Mouse (Mus musculus): ENCODE measurements around the gene Slc26a9. TPM values are rescaled to one million over a fixed set of nuclear protein-coding genes. Genes with fewer than 3 reads are reported as not detected.

Gene Slc26a9
- polyA plus RNA-seq, 1 experiment: 4.0 TPM

- no peak for TF ChIP-seq CTCF (IDR thresholded peaks at IDR 0.05; ENCODE audit: control insufficient read depth, insufficient read depth, low read length)
- TF ChIP-seq POLR2A (IDR thresholded peaks at IDR 0.05; ENCODE audit: borderline replicate concordance, control insufficient read depth, low read depth, low read length): no peak
- H3K4me3 ChIP-seq (replicated peaks; ENCODE audit: control insufficient read depth, low read depth, low read length): no peak overlapping the region
These were observed 20.9 kb downstream of the Slc26a9 start for GRCm38 (mm10) chr1:131764581-131765338.

GRCm38 (mm10) chr1:131765357-131766001 is 21.7 kb downstream of the Slc26a9 start:
- H3K4me1 ChIP-seq (ENCODE audit: control insufficient read depth, insufficient read depth, low read length): no peaks in the 10 kb centered on the region
- WGBS: 19% methylated on average over 11 of the region's 11 CpGs
- TF ChIP-seq POLR2A (IDR thresholded peaks at IDR 0.05; ENCODE audit: borderline replicate concordance, control insufficient read depth, low read depth, low read length): no peak
- peak; percentile 92 for TF ChIP-seq CTCF (IDR thresholded peaks at IDR 0.05; ENCODE audit: control insufficient read depth, insufficient read depth, low read length)
- no peak overlapping the region for H3K4me3 ChIP-seq (replicated peaks; ENCODE audit: control insufficient read depth, low read depth, low read length)
- H3K27ac ChIP-seq (ENCODE audit: control insufficient read depth, insufficient read depth, low read depth, low read length, poor library complexity): no peak overlapping the region

More at GRCm38 (mm10) chr1:131764581-131765338, 20.9 kb downstream of the Slc26a9 start:
- WGBS: 54% methylated on average over 8 of the region's 8 CpGs
- Histone ChIP-seq H3K27ac (ENCODE audit: control insufficient read depth, insufficient read depth, low read depth, low read length, poor library complexity) (no peak overlapping the region), H3K4me1 (ENCODE audit: control insufficient read depth, insufficient read depth, low read length) (no peaks in the 10 kb centered on the region; the same call in 1 of the 2 replicates)

GRCm38 (mm10) chr1:131769296-131769695 is 25.5 kb downstream of the Slc26a9 start:
- WGBS: 75% methylated on average over 3 of the region's 3 CpGs
- no peak overlapping the region for H3K4me3 ChIP-seq (replicated peaks; ENCODE audit: control insufficient read depth, low read depth, low read length)
- no peaks in the 10 kb centered on the region for H3K4me1 ChIP-seq (ENCODE audit: control insufficient read depth, insufficient read depth, low read length)
- no peak overlapping the region for H3K27ac ChIP-seq (ENCODE audit: control insufficient read depth, insufficient read depth, low read depth, low read length, poor library complexity)
- no peak for TF ChIP-seq CTCF (IDR thresholded peaks at IDR 0.05; ENCODE audit: control insufficient read depth, insufficient read depth, low read length)
- TF ChIP-seq POLR2A (IDR thresholded peaks at IDR 0.05; ENCODE audit: borderline replicate concordance, control insufficient read depth, low read depth, low read length): no peak

GRCm38 (mm10) chr1:131770656-131771055 is 26.8 kb downstream of the Slc26a9 start:
- TF ChIP-seq CTCF (IDR thresholded peaks at IDR 0.05; ENCODE audit: control insufficient read depth, insufficient read depth, low read length): no peak
- TF ChIP-seq POLR2A (IDR thresholded peaks at IDR 0.05; ENCODE audit: borderline replicate concordance, control insufficient read depth, low read depth, low read length): no peak
- H3K27ac ChIP-seq (ENCODE audit: control insufficient read depth, insufficient read depth, low read depth, low read length, poor library complexity): no peak overlapping the region
- H3K4me3 ChIP-seq (replicated peaks; ENCODE audit: control insufficient read depth, low read depth, low read length): no peak overlapping the region
- no peaks in the 10 kb centered on the region for H3K4me1 ChIP-seq (ENCODE audit: control insufficient read depth, insufficient read depth, low read length)
- 80% methylated on average over 4 of the region's 4 CpGs for WGBS

- Histone ChIP-seq H3K4me3 (replicated peaks; ENCODE audit: control insufficient read depth, low read depth, low read length) (no peak overlapping the region), H3K27ac (ENCODE audit: control insufficient read depth, insufficient read depth, low read depth, low read length, poor library complexity) (no peak overlapping the region), H3K4me1 (ENCODE audit: control insufficient read depth, insufficient read depth, low read length) (no peaks in the 10 kb centered on the region)
- TF ChIP-seq CTCF (IDR thresholded peaks at IDR 0.05; ENCODE audit: control insufficient read depth, insufficient read depth, low read length) (no peak), POLR2A (IDR thresholded peaks at IDR 0.05; ENCODE audit: borderline replicate concordance, control insufficient read depth, low read depth, low read length) (no peak)
These were observed 27.6 kb downstream of the Slc26a9 start for GRCm38 (mm10) chr1:131771440-131771839.

- WGBS: 67% methylated on average over 3 of the region's 3 CpGs
- TF ChIP-seq CTCF (IDR thresholded peaks at IDR 0.05; ENCODE audit: control insufficient read depth, insufficient read depth, low read length) (no peak), POLR2A (IDR thresholded peaks at IDR 0.05; ENCODE audit: borderline replicate concordance, control insufficient read depth, low read depth, low read length) (no peak)
- H3K4me3 ChIP-seq (replicated peaks; ENCODE audit: control insufficient read depth, low read depth, low read length): no peak overlapping the region
These were observed 50.8 kb downstream of the Slc26a9 start for GRCm38 (mm10) chr1:131794591-131794990.

GRCm38 (mm10) chr1:131795171-131795570 is 51.3 kb downstream of the Slc26a9 start:
- no peak for TF ChIP-seq POLR2A (IDR thresholded peaks at IDR 0.05; ENCODE audit: borderline replicate concordance, control insufficient read depth, low read depth, low read length)
- no peak for TF ChIP-seq CTCF (IDR thresholded peaks at IDR 0.05; ENCODE audit: control insufficient read depth, insufficient read depth, low read length)
- no peak overlapping the region for H3K27ac ChIP-seq (ENCODE audit: control insufficient read depth, insufficient read depth, low read depth, low read length, poor library complexity)
- 72% methylated on average over 3 of the region's 3 CpGs for WGBS
- H3K4me3 ChIP-seq (replicated peaks; ENCODE audit: control insufficient read depth, low read depth, low read length): no peak overlapping the region
- H3K4me1 ChIP-seq (ENCODE audit: control insufficient read depth, insufficient read depth, low read length): no peaks in the 10 kb centered on the region

More at GRCm38 (mm10) chr1:131794591-131794990, 50.8 kb downstream of the Slc26a9 start:
- no peaks in the 10 kb centered on the region for H3K4me1 ChIP-seq (ENCODE audit: control insufficient read depth, insufficient read depth, low read length)
- H3K27ac ChIP-seq (ENCODE audit: control insufficient read depth, insufficient read depth, low read depth, low read length, poor library complexity): no peak overlapping the region

GRCm38 (mm10) chr1:131797202-131797909 is 53.5 kb downstream of the Slc26a9 start, which contains the start of gene Pm20d1:
TSS of gene Pm20d1 (plus strand) at chr1:131797381.
- TF ChIP-seq POLR2A (IDR thresholded peaks at IDR 0.05; ENCODE audit: borderline replicate concordance, control insufficient read depth, low read depth, low read length): no peak
- no peak within 1 kb of the TSS for H3K4me3 ChIP-seq (replicated peaks; ENCODE audit: control insufficient read depth, low read depth, low read length)
- whole genome bisulfite sequencing: 10% methylated on average over 26 of the region's 26 CpGs
- H3K4me1 ChIP-seq (ENCODE audit: control insufficient read depth, insufficient read depth, low read length): no peaks in the 10 kb centered on the region
- no peak within 1 kb of the TSS for H3K27ac ChIP-seq (ENCODE audit: control insufficient read depth, insufficient read depth, low read depth, low read length, poor library complexity)
